ENCODE assay signal across 10 mouse cellular contexts in genomic region chr10:18846474-18847264, GRCm38 (mm10). TPM values are rescaled to one million over a fixed set of nuclear protein-coding genes. Genes with fewer than 3 reads are reported as not detected.
DNase-seq lines count a peak whose midpoint lies in the region; ATAC-seq lines count a peak whose summit lies in the region.
"Had no signal": no experiment of that assay in that cellular context is flagged by ENCODE, and none has a peak within 500 bp of the region (broad histone marks: within the 10 kb centered on the region; RNA-seq: fewer than 3 reads in every experiment).

No protein-coding gene starts in this region.

- H3K9me3 ChIP-seq in heart, embryonic 10.5 days, result no peaks in the 10 kb centered on the region
- no peaks in the 10 kb centered on the region for H3K9me3 ChIP-seq in limb, embryonic 15.5 days
- H3K9me3 ChIP-seq: midbrain, embryonic 15.5 days had no signal

- DNase-seq in heart, embryonic 10.5 days (ENCODE audit: low spot score), result no peak
- no peak for DNase-seq in heart, postnatal 25 days (ENCODE audit: low spot score)
- peak; percentile 71 for DNase-seq in urinary bladder, postnatal 14 days (ENCODE audit: low spot score)
- DNase-seq in urinary bladder, postnatal 4 days (ENCODE audit: low spot score in 2 of 2), result no peak
- no peak for DNase-seq in frontal cortex, postnatal 25 days (ENCODE audit: low spot score in 2 of 2)
- no peak for DNase-seq in cerebellum, postnatal 36 days
- DNase-seq: kidney, adult 18-20 months had no signal

- peaks cover 21% of the 10 kb centered on the region; the same call in 1 of the 2 replicates for H3K4me1 ChIP-seq in heart, embryonic 10.5 days
- H3K4me1 ChIP-seq in limb, embryonic 15.5 days, result peaks cover 11% of the 10 kb centered on the region

- H3K4me3 ChIP-seq in heart, embryonic 10.5 days, result peak overlapping the region; percentile 70
- H3K4me3 ChIP-seq in limb, embryonic 15.5 days, result peak overlapping the region; percentile 55
- H3K4me3 ChIP-seq: midbrain, embryonic 15.5 days had no signal

- no peaks in the 10 kb centered on the region for H3K36me3 ChIP-seq in heart, embryonic 10.5 days
- H3K36me3 ChIP-seq in limb, embryonic 15.5 days, result no peaks in the 10 kb centered on the region
- H3K36me3 ChIP-seq: midbrain, embryonic 15.5 days had no signal

- no peak overlapping the region for H3K9ac ChIP-seq in limb, embryonic 15.5 days
- H3K9ac ChIP-seq: midbrain, embryonic 15.5 days had no signal

- peak overlapping the region; percentile 69 for H3K27ac ChIP-seq in heart, embryonic 10.5 days
- H3K27ac ChIP-seq in limb, embryonic 15.5 days, result peak overlapping the region; percentile 77
- H3K27ac ChIP-seq: midbrain, embryonic 15.5 days had no signal

- ATAC-seq in limb, embryonic 15.5 days (ENCODE audit: insufficient number of reproducible peaks, low FRiP score, low TSS enrichment, low read depth), result no peak
- ATAC-seq in erythroblast, adult 5-6 weeks (replicated peaks; ENCODE audit: low FRiP score, poor library complexity, severe bottlenecking), result no peak
- ATAC-seq: midbrain, embryonic 15.5 days had no signal

- intact Hi-C loops in heart, postnatal 25 days (cut with DNase I), result no loop called here

- WGBS in heart, embryonic 10.5 days, result 66% methylated on average over 8 of the region's 8 CpGs
- WGBS in limb, embryonic 15.5 days, result 73% methylated on average over 8 of the region's 8 CpGs

- peaks cover 37% of the 10 kb centered on the region for H3K27me3 ChIP-seq in heart, embryonic 10.5 days (ENCODE audit: insufficient read depth, poor library complexity, severe bottlenecking)
- peaks cover 36% of the 10 kb centered on the region for H3K27me3 ChIP-seq in limb, embryonic 15.5 days

- no peak overlapping the region for H3K4me2 ChIP-seq in limb, embryonic 15.5 days
- H3K4me2 ChIP-seq: midbrain, embryonic 15.5 days had no signal

RNA-seq across cellular contexts. Expression of gene Perp, which starts 1.8 kb away (rescaled TPM):
- polyA plus RNA-seq in heart, embryonic 10.5 days (2016; fragmentation: Nextera tagmentation; extraction: Ambion mirVana), result 51.5 and 89.4 TPM in 2 replicates
- 100 to 1,000 TPM; 121 to 130 TPM for total RNA-seq in heart, postnatal 25 days (2021)
- 915 and 921 TPM in 2 replicates for polyA plus RNA-seq in limb, embryonic 15.5 days (2015; fragmentation: Nextera tagmentation; extraction: Ambion mirVana)
- total RNA-seq in erythroblast, adult 5-6 weeks (2015; ENCODE audit: low replicate concordance), result 1.0 and 2.7 TPM in 2 replicates
- 0.56 and 0.85 TPM in 2 replicates for total RNA-seq in erythroblast, adult 5-6 weeks (2017; ENCODE audit: low replicate concordance)

Comparison
In these comparisons a context has a peak if more than half of its experiments do, and no peak if none do; other contexts are left out.
1. RNA of gene Perp, which starts 1.8 kb away (total RNA-seq): 121 to 130 TPM in heart, postnatal 25 days; 0.56 to 2.7 TPM in erythroblast, adult 5-6 weeks; every median in the first group is over 10 times any median in the second.